Mouse (Mus musculus) cortical plate, adult 2 months (tissue): Measurements from ENCODE around the gene Dscam.

Experiments used
- CTCF ChIP-seq: fragments of 200-500 bp; IDR thresholded peaks from 2 replicates; pipeline ENCODE4 v1.5.1; 2011; ENCODE audit warnings: mild to moderate bottlenecking, control low read depth, low read length; ENCODE audit not compliant: insufficient read depth; ENCODE audit errors: extremely low read depth
- POLR2A ChIP-seq: fragments of 200-500 bp; IDR thresholded peaks from 2 replicates; pipeline ENCODE4 v1.6.1; 2011; ENCODE audit warnings: mild to moderate bottlenecking, low read length, control low read depth; ENCODE audit not compliant: insufficient read depth; ENCODE audit errors: extremely low read depth

GRCm38 (mm10) chr16:96567428-96567827, 603.1 kb downstream of the Dscam start:
- TF ChIP-seq CTCF (no peak), POLR2A (no peak)
